Mouse (Mus musculus): ENCODE measurements at regions not wholly inside any gene's neighbourhood (a gene's known extent, or its start where the extent isn't known, plus 50 kb on each side); places are given as distances from the start of the nearest gene placed in this dataset.

- H3K4me3 ChIP-seq (ENCODE audit: low read depth, low read length): no peak overlapping the region
- DNase-seq (ENCODE audit: low spot score, missing footprints): no peak
- H3K4me1 ChIP-seq (ENCODE audit: control insufficient read depth, insufficient read depth, low read length): no peaks in the 10 kb centered on the region
- no peak for ATAC-seq (ENCODE audit: low FRiP score)
- H3K27me3 ChIP-seq (ENCODE audit: control insufficient read depth, insufficient read depth, low read length): no peaks in the 10 kb centered on the region
- H3K27ac ChIP-seq (ENCODE audit: low read depth, low read length): no peak overlapping the region
- no peaks in the 10 kb centered on the region for H3K36me3 ChIP-seq (ENCODE audit: control insufficient read depth, insufficient read depth, low read length)
- H3K4me2 ChIP-seq: no peak overlapping the region
- H3K9ac ChIP-seq (ENCODE audit: low read length): no peak overlapping the region
- H3K9me3 ChIP-seq (ENCODE audit: control insufficient read depth, low read length): no peaks in the 10 kb centered on the region
- WGBS: 28% methylated on average over 10 of the region's 10 CpGs
Observed at GRCm38 (mm10) chr8:113341306-113341705, 294.1 kb upstream of the Mon1b start.

DNA sequence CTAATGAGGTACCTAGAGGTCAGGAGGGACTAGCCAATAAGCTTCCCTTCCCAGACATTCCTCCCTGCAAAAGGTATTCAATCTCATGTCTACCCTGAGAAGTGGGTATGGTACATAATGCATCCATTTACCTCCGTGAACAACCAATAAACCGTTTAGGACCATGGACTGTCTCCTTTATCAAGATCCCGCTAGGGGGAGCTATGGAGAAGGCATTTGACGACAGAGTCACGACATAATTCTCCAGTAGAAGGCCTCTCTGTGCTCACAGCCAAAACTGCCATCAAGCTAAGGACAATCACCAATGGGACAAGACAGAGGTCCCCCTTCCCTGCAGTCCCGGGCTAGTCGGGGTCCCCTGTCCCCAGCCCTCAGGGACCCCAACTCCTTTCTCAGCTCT is 273.5 kb upstream of the Mon1b start:
- DNase-seq (ENCODE audit: low spot score, missing footprints) (no peak), ATAC-seq (ENCODE audit: low FRiP score) (no peak)
- Histone ChIP-seq H3K27me3 (ENCODE audit: control insufficient read depth, insufficient read depth, low read length) (no peaks in the 10 kb centered on the region), H3K27ac (ENCODE audit: low read depth, low read length) (no peak overlapping the region), H3K4me3 (ENCODE audit: low read depth, low read length) (no peak overlapping the region), H3K4me1 (ENCODE audit: control insufficient read depth, insufficient read depth, low read length) (no peaks in the 10 kb centered on the region), H3K9me3 (ENCODE audit: control insufficient read depth, low read length) (no peaks in the 10 kb centered on the region), H3K4me2 (no peak overlapping the region), H3K9ac (ENCODE audit: low read length) (no peak overlapping the region), H3K36me3 (ENCODE audit: control insufficient read depth, insufficient read depth, low read length) (no peaks in the 10 kb centered on the region)
- 56% methylated on average over 7 of the region's 7 CpGs for WGBS

DNA sequence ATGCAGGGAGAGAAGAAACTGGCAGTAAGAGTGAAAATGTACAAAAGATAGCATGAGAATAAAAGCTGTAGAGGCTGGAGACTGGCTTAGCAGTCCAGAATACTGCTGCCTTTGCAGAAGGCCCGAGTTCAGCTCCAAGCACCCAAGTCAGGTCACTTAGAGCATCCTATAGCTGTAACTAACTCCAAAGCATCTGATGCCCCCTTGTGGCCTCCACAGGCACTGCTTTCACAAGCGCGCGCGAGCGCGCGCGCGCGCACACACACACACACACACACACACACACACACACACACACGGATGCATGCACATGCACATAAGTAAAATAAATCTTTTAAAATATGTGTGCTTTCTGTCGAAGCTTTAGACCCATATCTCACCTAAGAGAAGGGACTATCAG is 271.2 kb upstream of the Mon1b start:
- Histone ChIP-seq H3K27me3 (ENCODE audit: control insufficient read depth, insufficient read depth, low read length) (no peaks in the 10 kb centered on the region), H3K4me1 (ENCODE audit: control insufficient read depth, insufficient read depth, low read length) (no peaks in the 10 kb centered on the region), H3K4me2 (no peak overlapping the region), H3K9me3 (ENCODE audit: control insufficient read depth, low read length) (no peaks in the 10 kb centered on the region), H3K9ac (ENCODE audit: low read length) (no peak overlapping the region), H3K4me3 (ENCODE audit: low read depth, low read length) (no peak overlapping the region), H3K27ac (ENCODE audit: low read depth, low read length) (no peak overlapping the region), H3K36me3 (ENCODE audit: control insufficient read depth, insufficient read depth, low read length) (no peaks in the 10 kb centered on the region)
- WGBS: 92% methylated on average over 13 of the region's 13 CpGs
- no peak for DNase-seq (ENCODE audit: low spot score, missing footprints)
- ATAC-seq (ENCODE audit: low FRiP score): no peak

GRCm38 (mm10) chr8:113383517-113383916 is 251.9 kb upstream of the Mon1b start:
- no peaks in the 10 kb centered on the region for H3K9me3 ChIP-seq (ENCODE audit: control insufficient read depth, low read length)
- H3K27ac ChIP-seq (ENCODE audit: low read depth, low read length): no peak overlapping the region
- H3K4me2 ChIP-seq: no peak overlapping the region
- DNase-seq (ENCODE audit: low spot score, missing footprints): no peak
- no peaks in the 10 kb centered on the region for H3K27me3 ChIP-seq (ENCODE audit: control insufficient read depth, insufficient read depth, low read length)
- no peak overlapping the region for H3K9ac ChIP-seq (ENCODE audit: low read length)
- WGBS: 80% methylated on average over 3 of the region's 3 CpGs
- ATAC-seq (ENCODE audit: low FRiP score): no peak
- H3K4me1 ChIP-seq (ENCODE audit: control insufficient read depth, insufficient read depth, low read length): no peaks in the 10 kb centered on the region
- no peak overlapping the region for H3K4me3 ChIP-seq (ENCODE audit: low read depth, low read length)
- no peaks in the 10 kb centered on the region for H3K36me3 ChIP-seq (ENCODE audit: control insufficient read depth, insufficient read depth, low read length)

DNA sequence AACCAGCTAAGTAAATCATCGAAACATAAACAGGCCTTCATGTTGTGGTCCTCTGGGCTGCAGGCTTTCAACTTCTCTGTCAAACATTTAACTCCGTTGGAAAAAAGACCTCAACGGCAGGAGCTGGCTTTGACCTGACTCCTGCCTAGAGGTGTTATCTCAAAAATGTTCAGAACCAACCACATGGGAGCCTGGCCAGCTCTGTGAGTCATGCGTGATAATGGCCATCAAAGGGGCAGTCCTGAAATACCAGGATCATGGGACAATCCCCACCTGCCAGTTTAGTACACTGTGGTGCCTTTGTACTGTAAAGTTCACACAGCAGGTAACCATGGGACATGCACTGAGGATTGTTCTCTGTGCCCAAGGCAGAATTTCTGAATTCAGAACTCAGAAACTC is 251.4 kb upstream of the Mon1b start:
- peak; percentile 44 for DNase-seq (ENCODE audit: low spot score, missing footprints)
- no peak for ATAC-seq (ENCODE audit: low FRiP score)
- 86% methylated on average over 4 of the region's 4 CpGs for WGBS

GRCm38 (mm10) chr8:113389504-113389903 is 245.9 kb upstream of the Mon1b start:
- no peak for ATAC-seq (ENCODE audit: low FRiP score)
- no peak overlapping the region for H3K4me3 ChIP-seq (ENCODE audit: low read depth, low read length)
- H3K36me3 ChIP-seq (ENCODE audit: control insufficient read depth, insufficient read depth, low read length): no peaks in the 10 kb centered on the region
- H3K9me3 ChIP-seq (ENCODE audit: control insufficient read depth, low read length): no peaks in the 10 kb centered on the region
- H3K9ac ChIP-seq (ENCODE audit: low read length): no peak overlapping the region
- no peak overlapping the region for H3K4me2 ChIP-seq
- no peaks in the 10 kb centered on the region for H3K4me1 ChIP-seq (ENCODE audit: control insufficient read depth, insufficient read depth, low read length)
- no peaks in the 10 kb centered on the region for H3K27me3 ChIP-seq (ENCODE audit: control insufficient read depth, insufficient read depth, low read length)
- WGBS: 67% methylated on average over 2 of the region's 2 CpGs
- H3K27ac ChIP-seq (ENCODE audit: low read depth, low read length): no peak overlapping the region
- no peak for DNase-seq (ENCODE audit: low spot score, missing footprints)

More for the DNA sequence above, 251.4 kb upstream of the Mon1b start:
- no peaks in the 10 kb centered on the region for H3K27me3 ChIP-seq (ENCODE audit: control insufficient read depth, insufficient read depth, low read length)
- no peak overlapping the region for H3K27ac ChIP-seq (ENCODE audit: low read depth, low read length)
- no peaks in the 10 kb centered on the region for H3K9me3 ChIP-seq (ENCODE audit: control insufficient read depth, low read length)
- no peak overlapping the region for H3K4me2 ChIP-seq
- no peaks in the 10 kb centered on the region for H3K36me3 ChIP-seq (ENCODE audit: control insufficient read depth, insufficient read depth, low read length)
- H3K9ac ChIP-seq (ENCODE audit: low read length): no peak overlapping the region
- H3K4me3 ChIP-seq (ENCODE audit: low read depth, low read length): no peak overlapping the region
- H3K4me1 ChIP-seq (ENCODE audit: control insufficient read depth, insufficient read depth, low read length): no peaks in the 10 kb centered on the region

DNA sequence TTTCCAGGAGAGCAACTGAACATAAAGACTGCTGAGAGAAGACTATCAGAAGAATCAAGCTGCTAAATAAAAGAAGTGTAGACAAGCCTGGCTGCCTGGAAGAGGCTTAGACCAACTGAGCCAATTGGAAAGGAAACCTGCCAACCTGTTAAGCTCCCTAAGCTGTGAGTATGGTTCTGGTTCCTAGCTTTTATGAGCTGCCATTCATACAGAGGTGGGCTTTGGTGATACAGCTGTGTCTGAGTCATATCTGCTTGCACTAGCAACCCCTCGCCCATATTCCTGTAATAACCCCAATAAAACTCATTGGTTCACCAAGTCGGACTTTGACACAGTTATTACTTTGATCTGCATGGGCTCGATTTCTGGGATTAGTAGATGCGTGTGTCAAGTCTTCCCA is 245.3 kb upstream of the Mon1b start:
- 88% methylated on average over 4 of the region's 4 CpGs for WGBS
- H3K4me2 ChIP-seq: no peak overlapping the region
- ATAC-seq (ENCODE audit: low FRiP score): no peak

DNA sequence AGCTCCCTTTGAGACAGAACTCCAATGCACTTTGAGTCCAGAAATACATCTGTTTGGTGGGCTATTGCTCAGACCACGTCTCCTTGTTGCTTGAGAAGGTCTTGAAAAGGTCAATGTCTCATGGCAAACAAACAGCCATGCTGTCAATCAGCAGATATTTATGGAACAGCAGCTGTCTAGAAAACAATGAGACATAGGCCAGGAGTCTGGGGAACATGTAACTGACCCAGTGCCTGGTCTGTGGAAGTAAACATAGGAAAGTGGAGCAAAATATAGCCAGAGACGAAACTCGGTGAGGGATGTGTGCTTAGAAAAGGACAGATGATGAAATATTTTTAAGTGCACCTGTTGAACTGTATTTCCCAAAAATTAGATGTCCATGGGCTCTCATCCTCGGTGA is 241.1 kb upstream of the Mon1b start:
- H3K27ac ChIP-seq (ENCODE audit: low read depth, low read length): no peak overlapping the region
- H3K4me2 ChIP-seq: no peak overlapping the region
- no peaks in the 10 kb centered on the region for H3K36me3 ChIP-seq (ENCODE audit: control insufficient read depth, insufficient read depth, low read length)
- H3K27me3 ChIP-seq (ENCODE audit: control insufficient read depth, insufficient read depth, low read length): no peaks in the 10 kb centered on the region
- ATAC-seq (ENCODE audit: low FRiP score) (no peak), DNase-seq (ENCODE audit: low spot score, missing footprints) (no peak)
- H3K9ac ChIP-seq (ENCODE audit: low read length): no peak overlapping the region
- no peak overlapping the region for H3K4me3 ChIP-seq (ENCODE audit: low read depth, low read length)
- no peaks in the 10 kb centered on the region for H3K9me3 ChIP-seq (ENCODE audit: control insufficient read depth, low read length)
- WGBS: 82% methylated on average over 4 of the region's 4 CpGs
- H3K4me1 ChIP-seq (ENCODE audit: control insufficient read depth, insufficient read depth, low read length): no peaks in the 10 kb centered on the region

More for the DNA sequence above, 245.3 kb upstream of the Mon1b start:
- no peak overlapping the region for H3K4me3 ChIP-seq (ENCODE audit: low read depth, low read length)
- H3K4me1 ChIP-seq (ENCODE audit: control insufficient read depth, insufficient read depth, low read length): no peaks in the 10 kb centered on the region
- no peaks in the 10 kb centered on the region for H3K27me3 ChIP-seq (ENCODE audit: control insufficient read depth, insufficient read depth, low read length)
- H3K9ac ChIP-seq (ENCODE audit: low read length): no peak overlapping the region
- no peaks in the 10 kb centered on the region for H3K36me3 ChIP-seq (ENCODE audit: control insufficient read depth, insufficient read depth, low read length)
- no peak overlapping the region for H3K27ac ChIP-seq (ENCODE audit: low read depth, low read length)
- no peak for DNase-seq (ENCODE audit: low spot score, missing footprints)
- H3K9me3 ChIP-seq (ENCODE audit: control insufficient read depth, low read length): no peaks in the 10 kb centered on the region

DNA sequence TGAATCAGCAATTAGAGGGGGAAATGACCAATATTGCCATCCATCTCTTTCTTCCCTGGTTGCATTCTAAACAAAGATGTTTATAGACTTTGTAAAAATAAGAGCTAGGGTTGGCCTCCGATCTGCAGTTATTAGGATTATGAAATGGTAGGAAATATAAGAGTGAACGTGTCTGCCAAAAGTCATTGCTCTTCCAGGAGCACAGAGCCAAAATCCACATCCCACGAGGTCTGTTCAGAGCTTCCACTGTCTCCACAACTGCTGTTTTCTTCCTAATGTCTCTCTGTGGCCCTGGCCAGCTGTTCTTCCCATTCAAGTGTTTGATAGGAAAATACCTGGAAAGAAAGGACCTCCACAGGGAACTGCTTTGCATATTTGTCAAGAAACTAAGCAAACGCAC is 230.2 kb upstream of the Mon1b start:
- WGBS: 73% methylated on average over 4 of the region's 4 CpGs
- Histone ChIP-seq H3K36me3 (ENCODE audit: control insufficient read depth, insufficient read depth, low read length) (no peaks in the 10 kb centered on the region), H3K9me3 (ENCODE audit: control insufficient read depth, low read length) (no peaks in the 10 kb centered on the region), H3K4me2 (no peak overlapping the region), H3K9ac (ENCODE audit: low read length) (no peak overlapping the region), H3K27me3 (ENCODE audit: control insufficient read depth, insufficient read depth, low read length) (no peaks in the 10 kb centered on the region), H3K4me3 (ENCODE audit: low read depth, low read length) (no peak overlapping the region), H3K27ac (ENCODE audit: low read depth, low read length) (no peak overlapping the region), H3K4me1 (ENCODE audit: control insufficient read depth, insufficient read depth, low read length) (no peaks in the 10 kb centered on the region)
- DNase-seq (ENCODE audit: low spot score, missing footprints) (no peak), ATAC-seq (ENCODE audit: low FRiP score) (no peak)

- Histone ChIP-seq H3K27ac (ENCODE audit: low read depth, low read length) (no peak overlapping the region), H3K4me2 (no peak overlapping the region), H3K4me1 (ENCODE audit: control insufficient read depth, insufficient read depth, low read length) (no peaks in the 10 kb centered on the region), H3K9ac (ENCODE audit: low read length) (no peak overlapping the region), H3K9me3 (ENCODE audit: control insufficient read depth, low read length) (no peaks in the 10 kb centered on the region), H3K36me3 (ENCODE audit: control insufficient read depth, insufficient read depth, low read length) (no peaks in the 10 kb centered on the region), H3K27me3 (ENCODE audit: control insufficient read depth, insufficient read depth, low read length) (no peaks in the 10 kb centered on the region), H3K4me3 (ENCODE audit: low read depth, low read length) (no peak overlapping the region)
- ATAC-seq (ENCODE audit: low FRiP score): no peak
- DNase-seq (ENCODE audit: low spot score, missing footprints): no peak
- 80% methylated on average over 3 of the region's 3 CpGs for WGBS
Observed at GRCm38 (mm10) chr8:113419352-113419751, 216.0 kb upstream of the Mon1b start.
